ENCODE assay signal across 11 mouse cellular contexts in genomic region chr14:118930777-118931176, GRCm38 (mm10).
"Had no signal": no experiment of that assay in that cellular context is flagged by ENCODE, and none has a peak within 500 bp of the region (broad histone marks: within the 10 kb centered on the region; RNA-seq: fewer than 3 reads in every experiment).

No protein-coding gene starts in this region.

- H3K36me3 ChIP-seq: limb, embryonic 13.5 days; midbrain, embryonic 15.5 days had no signal

- H3K27ac ChIP-seq: limb, embryonic 13.5 days; midbrain, embryonic 15.5 days had no signal

- H3K9ac ChIP-seq: limb, embryonic 13.5 days; midbrain, embryonic 15.5 days had no signal

- H3K27me3 ChIP-seq: limb, embryonic 13.5 days; midbrain, embryonic 15.5 days had no signal

- DNase-seq: kidney, adult 18-20 months; kidney, postnatal 10 days; kidney, postnatal 4 days; left cerebral cortex, postnatal 4 days; lung, postnatal 36 days; right cerebral cortex, adult 18-20 months; right cerebral cortex, postnatal 25 days; thymus, postnatal 36 days had no signal

- H3K4me3 ChIP-seq: limb, embryonic 13.5 days; midbrain, embryonic 15.5 days had no signal

- ATAC-seq: midbrain, embryonic 15.5 days had no signal

- H3K9me3 ChIP-seq: limb, embryonic 13.5 days; midbrain, embryonic 15.5 days had no signal

- H3K4me2 ChIP-seq: limb, embryonic 13.5 days; midbrain, embryonic 11.5 days; midbrain, embryonic 15.5 days had no signal
